Mouse (Mus musculus) ES-Bruce4 (cell line): ENCODE measurements around the gene Camk2n2. TPM values are rescaled to one million over a fixed set of nuclear protein-coding genes. Genes with fewer than 3 reads are reported as not detected.

Experiments
- H3K27ac ChIP-seq: 2 replicates; pipeline ENCODE4 v1.5.1; 2012; ENCODE audit warnings: low read length, inconsistent platforms; ENCODE audit not compliant: insufficient read depth
- H3K27me3 ChIP-seq: 2 replicates; pipeline ENCODE4 v1.6.1; 2012; ENCODE audit warnings: mild to moderate bottlenecking, low read length, inconsistent platforms; ENCODE audit not compliant: control insufficient read depth, poor library complexity, insufficient read depth, severe bottlenecking
- H3K36me3 ChIP-seq: 2 replicates; pipeline ENCODE4 v1.6.1; 2012; ENCODE audit warnings: inconsistent platforms, mild to moderate bottlenecking, low read length, moderate library complexity; ENCODE audit not compliant: control insufficient read depth, poor library complexity, insufficient read depth, severe bottlenecking
- H3K4me1 ChIP-seq: one replicate; pipeline ENCODE4 v1.8.1; 2011; ENCODE audit warnings: low read length; ENCODE audit not compliant: control insufficient read depth, insufficient read depth
- H3K4me3 ChIP-seq: 2 replicates; pipeline ENCODE4 v1.5.1; 2011; ENCODE audit warnings: low read depth, mild to moderate bottlenecking, low read length
- H3K9ac ChIP-seq: 2 replicates; pipeline ENCODE4 v1.6.1; 2012; ENCODE audit warnings: low read depth, mild to moderate bottlenecking, inconsistent platforms; ENCODE audit not compliant: poor library complexity, severe bottlenecking
- H3K9me3 ChIP-seq: replicated peaks from 2 replicates; pipeline ENCODE4 v1.6.1; 2012; ENCODE audit warnings: mild to moderate bottlenecking, low read length, inconsistent platforms; ENCODE audit not compliant: control insufficient read depth, poor library complexity, insufficient read depth, severe bottlenecking
- CTCF ChIP-seq: IDR thresholded peaks from one replicate; pipeline ENCODE4 v1.8.1; 2011; ENCODE audit warnings: low read depth, low read length
- EP300 ChIP-seq: IDR thresholded peaks from 2 replicates; pipeline ENCODE4 v1.6.1; 2011; ENCODE audit warnings: low read depth, low read length; ENCODE audit not compliant: insufficient read depth
- POLR2A ChIP-seq: IDR thresholded peaks from one replicate; pipeline ENCODE4 v1.8.1; 2011; ENCODE audit warnings: low read length; ENCODE audit not compliant: insufficient read depth
- polyA plus RNA-seq: library from polyadenylated mRNA; stranded (reverse); fragments of >200 nt; gene quantifications from 2 replicates; pipeline ENCODE4 v1.2.4, GENCODE M21; 2011; ENCODE audit warnings: low read depth; ENCODE audit not compliant: missing spikeins, insufficient read depth, insufficient read length

The Camk2n2 gene
- polyA plus RNA-seq, 1 experiment, result 1.7 TPM

DNA sequence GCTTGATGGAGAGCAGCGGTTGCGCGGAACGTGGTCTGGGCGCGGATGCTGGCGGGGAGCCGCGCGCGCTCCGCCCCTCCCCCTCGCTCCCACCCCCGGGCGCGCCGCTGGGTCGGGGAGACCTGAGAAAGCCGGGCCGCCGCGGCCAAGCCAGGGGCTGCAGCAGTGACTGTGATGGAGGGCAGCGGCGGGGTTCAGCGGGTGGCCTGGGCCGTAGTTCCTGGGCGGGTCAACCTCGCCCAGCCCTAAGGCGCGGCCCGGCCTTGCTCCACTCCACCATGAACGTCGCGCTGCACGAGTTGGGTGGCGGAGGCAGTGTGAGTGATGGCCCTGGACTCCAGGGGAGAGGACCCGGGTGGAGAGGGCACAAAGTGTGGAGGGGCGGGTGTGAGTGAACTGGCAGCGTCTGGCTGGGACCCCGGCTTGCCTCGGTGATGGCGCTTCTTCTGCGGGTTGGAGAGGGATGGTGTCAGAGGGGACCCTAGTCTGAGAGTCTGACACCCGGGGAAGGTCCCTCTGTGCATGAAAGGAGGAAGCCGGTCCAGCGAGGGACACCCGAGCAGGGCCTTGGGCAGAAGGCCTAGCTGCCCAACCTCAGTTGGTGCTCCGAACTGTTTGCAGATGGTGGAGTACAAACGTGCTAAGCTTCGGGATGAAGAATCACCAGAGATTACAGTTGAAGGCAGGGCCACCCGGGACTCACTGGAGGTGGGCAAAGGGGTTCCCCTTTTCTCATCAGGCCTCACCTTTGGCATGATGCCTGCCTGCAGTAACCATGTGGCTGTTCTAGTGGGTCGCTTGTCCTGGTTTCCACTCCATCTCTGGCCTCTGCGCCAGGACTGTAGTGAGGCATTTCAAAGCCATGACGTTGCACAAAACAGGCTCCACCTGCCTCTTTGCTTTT, 8.9 kb upstream of the Camk2n2 start, which contains the start of gene Ece2:
TSS of gene Ece2 (plus strand) at position 98 of the 904 bp plus-strand sequence.
- Histone ChIP-seq H3K4me3 (peak within 1 kb of the TSS; percentile 74), H3K9me3 (no peaks in the 10 kb centered on the region), H3K27me3 (no peaks in the 10 kb centered on the region), H3K9ac (peak within 1 kb of the TSS; percentile 47), H3K4me1 (peaks cover 2% of the 10 kb centered on the region), H3K36me3 (no peaks in the 10 kb centered on the region), H3K27ac (no peak within 1 kb of the TSS)
- no peak for TF ChIP-seq POLR2A
- no peak for TF ChIP-seq CTCF
- no peak for TF ChIP-seq EP300

DNA sequence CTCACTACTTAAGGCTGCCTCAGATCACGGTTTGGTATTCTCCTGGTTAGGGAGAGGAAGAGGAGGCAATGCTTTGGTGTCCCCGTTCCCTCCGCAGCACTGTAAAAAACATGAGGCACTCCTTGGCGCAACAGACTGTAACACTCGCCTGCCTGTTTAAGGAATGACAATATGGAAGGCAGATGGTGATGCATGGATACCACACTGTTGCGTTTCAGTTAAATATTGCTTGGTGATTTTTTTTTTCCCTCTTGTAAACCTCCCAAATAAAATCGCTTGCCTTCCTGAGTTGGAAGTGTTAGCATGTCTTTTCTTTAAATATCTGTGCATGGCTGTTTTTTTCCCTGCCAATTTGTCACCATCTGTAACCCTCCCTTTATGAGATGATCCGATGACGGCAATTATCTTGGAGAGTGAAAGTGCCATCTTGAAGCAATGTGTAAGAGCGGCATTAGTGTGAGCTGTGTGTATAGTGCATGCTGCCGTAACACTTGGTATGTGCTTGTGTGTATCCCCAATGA, 7.8 kb upstream of the Camk2n2 start:
- TF ChIP-seq CTCF (no peak), EP300 (no peak), POLR2A (no peak)
- peak overlapping the region; percentile 47; the same call in 1 of the 2 replicates for H3K9ac ChIP-seq
- H3K27me3 ChIP-seq, result no peaks in the 10 kb centered on the region
- no peaks in the 10 kb centered on the region for H3K9me3 ChIP-seq
- H3K36me3 ChIP-seq, result no peaks in the 10 kb centered on the region
- peaks cover 2% of the 10 kb centered on the region for H3K4me1 ChIP-seq
- H3K27ac ChIP-seq, result no peak overlapping the region
- no peak overlapping the region for H3K4me3 ChIP-seq

DNA sequence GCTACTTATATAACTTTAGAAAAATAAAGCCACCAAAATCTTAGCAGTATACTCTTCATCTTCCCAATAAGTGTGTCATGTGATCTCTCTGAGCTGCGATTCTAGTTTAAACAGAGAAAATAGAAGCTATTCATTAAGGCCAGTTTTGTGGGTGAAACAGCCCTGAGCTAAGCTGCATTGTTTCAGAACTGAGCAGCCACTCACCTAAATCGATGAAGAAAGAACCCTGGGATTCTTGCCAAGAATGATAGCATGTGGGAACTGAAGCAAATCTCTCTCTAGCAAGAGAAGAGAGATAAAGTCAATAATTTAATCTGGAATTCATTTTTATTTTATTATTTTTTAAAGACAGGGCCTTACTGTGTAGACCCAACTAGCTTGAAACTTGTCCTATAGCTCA, 2.1 kb upstream of the Camk2n2 start:
- Histone ChIP-seq H3K4me3 (no peak overlapping the region), H3K36me3 (no peaks in the 10 kb centered on the region), H3K27ac (no peak overlapping the region), H3K4me1 (no peaks in the 10 kb centered on the region), H3K9ac (no peak overlapping the region), H3K27me3 (no peaks in the 10 kb centered on the region), H3K9me3 (no peaks in the 10 kb centered on the region)
- TF ChIP-seq POLR2A, result no peak
- TF ChIP-seq EP300, result no peak
- TF ChIP-seq CTCF, result no peak

DNA sequence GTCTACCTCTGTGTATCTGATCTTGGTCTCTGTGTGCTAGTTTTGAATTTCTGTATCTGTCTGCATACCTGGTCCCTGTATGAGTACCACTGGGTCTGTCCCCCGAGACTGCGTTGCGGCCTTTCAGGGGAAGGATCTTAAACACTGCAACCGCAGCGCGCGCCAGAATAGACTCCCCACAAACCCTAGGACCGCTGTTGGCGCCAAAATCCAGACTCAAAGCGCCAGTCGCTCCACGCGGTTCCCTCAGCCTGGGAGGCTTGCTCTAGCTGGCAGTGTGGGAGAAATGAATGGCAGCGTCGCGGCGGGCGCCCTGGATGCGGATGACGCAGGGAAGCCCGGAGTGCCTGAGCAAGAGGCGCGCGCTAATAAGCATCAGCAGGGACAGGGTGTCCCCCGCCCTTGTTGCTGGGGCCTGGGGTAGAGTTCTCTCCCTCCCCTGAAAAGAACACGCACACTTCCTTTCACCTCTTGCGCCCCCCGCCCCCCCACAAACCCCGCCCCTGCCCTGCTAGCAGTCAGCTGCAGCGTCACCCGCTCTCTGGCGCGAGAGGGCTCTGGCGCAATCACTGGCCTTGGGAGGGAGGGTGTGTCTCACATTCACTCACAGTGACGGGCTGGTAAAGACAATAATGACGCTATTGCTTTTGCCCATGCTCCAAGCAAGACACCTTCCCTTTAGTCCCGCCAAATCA, 1.1 kb upstream of the Camk2n2 start:
- H3K27ac ChIP-seq, result no peak overlapping the region
- H3K9me3 ChIP-seq, result no peaks in the 10 kb centered on the region
- peak overlapping the region; percentile 70 for H3K4me3 ChIP-seq
- H3K36me3 ChIP-seq, result no peaks in the 10 kb centered on the region
- H3K9ac ChIP-seq, result peak overlapping the region; percentile 94
- TF ChIP-seq CTCF (no peak), EP300 (no peak), POLR2A (no peak)
- H3K27me3 ChIP-seq, result no peaks in the 10 kb centered on the region
- no peaks in the 10 kb centered on the region for H3K4me1 ChIP-seq

- Histone ChIP-seq H3K9me3 (no peaks in the 10 kb centered on the region), H3K27me3 (no peaks in the 10 kb centered on the region), H3K9ac (peak overlapping the region; percentile 94), H3K4me1 (no peaks in the 10 kb centered on the region), H3K4me3 (peak overlapping the region; percentile 55), H3K27ac (no peak overlapping the region), H3K36me3 (no peaks in the 10 kb centered on the region)
- TF ChIP-seq POLR2A (no peak), EP300 (no peak), CTCF (no peak)
Measured at GRCm38 (mm10) chr16:20620751-20621190, 316 bp downstream of the Camk2n2 start.
